Mouse (Mus musculus): ENCODE results near the gene Kitl.

Kitl gene

DNA sequence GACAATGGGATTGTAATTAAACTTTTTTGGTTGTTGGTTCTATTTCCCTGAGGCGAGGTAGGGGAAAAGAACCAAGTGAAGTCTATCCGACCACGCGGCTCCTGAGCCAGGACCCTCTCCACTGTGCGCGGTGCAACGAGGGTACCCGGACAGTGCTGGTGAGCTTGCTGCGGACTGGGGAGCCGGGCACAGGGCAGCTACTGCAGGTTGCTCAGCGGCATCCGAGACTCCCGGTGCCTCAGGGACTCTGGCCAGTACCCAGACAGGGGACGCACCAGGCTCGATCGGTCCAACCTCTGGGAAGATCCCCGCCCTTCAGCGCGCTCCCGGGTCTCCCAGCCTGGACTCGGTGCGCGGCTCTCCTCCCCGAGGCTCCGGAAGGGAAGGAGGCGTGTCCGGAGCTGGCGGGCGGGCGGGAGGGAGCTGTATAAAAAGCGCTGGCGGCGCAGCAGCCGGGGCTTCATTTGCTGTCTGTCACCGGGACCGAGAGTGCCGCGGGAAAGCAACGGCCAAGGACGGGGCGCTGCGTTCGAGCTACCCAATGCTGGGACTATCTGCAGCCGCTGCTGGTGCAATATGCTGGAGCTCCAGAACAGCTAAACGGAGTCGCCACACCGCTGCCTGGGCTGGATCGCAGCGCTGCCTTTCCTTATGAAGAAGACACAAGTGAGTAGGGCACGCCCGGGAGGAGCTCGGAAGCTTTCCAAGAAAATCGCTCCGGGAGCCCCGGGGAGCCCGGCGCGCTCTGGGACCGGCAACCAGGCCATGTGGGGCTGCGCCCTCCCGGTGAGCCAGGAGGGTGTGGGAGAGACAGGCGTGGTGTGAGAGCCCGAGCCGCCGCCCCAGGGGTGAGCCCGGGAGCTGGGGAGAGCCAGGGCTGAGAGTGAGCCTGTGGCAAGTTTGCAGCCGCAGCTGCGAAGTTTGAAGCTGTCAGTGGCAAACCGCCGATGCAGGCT lies at the start of gene Kitl:
Gene Kitl, plus strand, starts transcription at position 261 of the 956 bp plus-strand sequence.
- in situ Hi-C loops (cut with MboI; ENCODE audit: low sequenced_read_pairs), result no loop called here

DNA sequence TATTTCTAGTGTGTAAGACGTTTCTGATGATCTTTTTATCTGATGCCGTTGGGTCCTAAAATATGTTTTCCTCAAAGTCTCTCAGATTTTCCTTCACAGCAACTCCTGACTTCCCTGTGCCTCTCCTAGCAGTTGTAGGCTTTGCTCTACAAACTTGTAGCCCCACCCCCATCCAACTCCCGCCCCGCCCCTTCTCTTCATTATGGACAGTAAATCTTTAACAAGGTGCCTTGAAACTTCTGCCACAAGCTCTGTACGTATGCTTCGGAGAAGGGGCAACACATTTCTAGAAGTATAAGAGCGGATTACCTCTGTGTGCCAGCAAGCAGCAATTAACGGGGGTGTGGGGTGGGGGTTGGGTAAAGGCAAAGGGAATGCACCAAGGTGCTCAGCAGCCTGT lies 42.6 kb upstream of the Kitl start:
- in situ Hi-C loops (cut with MboI; ENCODE audit: low sequenced_read_pairs), result no loop called here

DNA sequence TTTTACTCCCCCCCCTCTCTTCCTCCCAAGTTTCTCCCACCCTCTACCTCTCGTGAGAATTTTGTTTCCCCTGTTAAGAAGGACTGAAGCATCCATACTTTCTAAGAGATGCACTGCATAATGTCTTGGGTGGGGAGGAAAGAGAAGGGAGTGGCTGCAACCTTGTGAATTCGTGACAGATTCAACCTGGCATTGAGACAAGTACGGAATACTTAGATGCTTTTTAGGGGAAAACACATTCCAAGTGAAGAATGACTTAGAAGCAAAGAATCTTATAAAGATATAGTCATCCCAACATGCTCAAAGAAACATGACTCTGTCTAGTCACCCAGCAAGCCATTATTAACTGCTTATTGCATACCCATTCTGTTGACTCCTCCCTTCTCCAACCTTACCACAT lies 35.3 kb upstream of the Kitl start:
- in situ Hi-C loops (cut with MboI; ENCODE audit: low sequenced_read_pairs), result no loop called here

DNA sequence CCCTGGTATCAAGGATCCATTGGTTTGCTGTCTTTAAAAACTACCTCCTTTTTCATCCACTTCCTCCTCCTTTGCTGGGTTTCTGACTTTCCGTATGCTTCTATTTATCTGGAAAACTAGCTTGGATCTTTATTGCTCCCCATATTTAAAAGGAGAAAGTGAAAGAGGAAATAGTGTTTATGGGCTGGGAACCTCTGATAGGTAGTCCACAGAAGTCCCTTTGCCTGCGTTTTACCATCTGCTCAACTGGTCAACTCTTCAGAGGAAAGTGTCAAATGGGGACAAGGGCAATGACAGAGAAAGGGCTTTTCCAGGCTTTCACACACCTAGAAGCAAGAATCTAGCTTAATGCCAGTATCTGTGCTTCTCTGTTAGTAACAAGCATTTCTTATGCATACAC lies 34.5 kb upstream of the Kitl start:
- in situ Hi-C loops (cut with MboI; ENCODE audit: low sequenced_read_pairs), result no loop called here

DNA sequence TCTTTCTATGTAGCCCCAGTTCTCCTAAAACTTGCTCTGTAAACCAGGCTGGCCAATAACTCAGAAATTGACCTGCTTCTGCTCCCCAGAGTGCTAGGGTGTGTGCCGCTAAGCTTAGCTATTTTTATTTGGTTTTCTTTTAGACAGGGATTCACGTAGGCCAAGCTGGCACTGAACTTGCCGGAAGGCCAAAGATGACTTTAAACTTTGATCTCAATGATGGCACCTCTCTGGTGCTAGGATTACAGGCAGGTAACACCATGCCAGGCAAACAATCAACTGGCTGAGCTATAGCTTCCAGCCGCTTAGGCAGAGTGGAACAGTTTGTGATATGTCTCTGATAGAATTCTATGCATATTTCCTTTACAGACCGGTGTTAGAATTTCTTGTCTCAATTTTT lies 33.5 kb upstream of the Kitl start:
- in situ Hi-C loops (cut with MboI; ENCODE audit: low sequenced_read_pairs), result no loop called here

DNA sequence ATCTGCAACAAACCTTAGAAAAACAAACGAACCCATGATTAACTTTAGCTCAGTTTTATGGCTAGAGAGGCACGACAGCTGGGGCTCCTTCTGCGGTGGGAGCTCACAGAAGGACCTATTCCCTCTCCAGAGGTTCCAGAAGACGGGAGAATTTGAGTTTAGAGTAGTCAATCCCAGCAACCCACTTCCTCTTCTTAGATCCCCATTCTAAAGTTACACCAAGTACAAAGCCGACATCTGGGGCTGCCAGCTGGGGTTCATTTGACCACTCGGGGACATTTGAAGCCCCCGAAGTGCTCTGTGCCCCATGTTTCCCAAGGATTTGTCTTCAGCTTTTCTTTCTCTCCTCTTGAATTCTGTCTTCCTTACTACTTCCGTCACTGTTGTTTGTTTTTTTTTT lies 28.7 kb upstream of the Kitl start:
- in situ Hi-C loops (cut with MboI; ENCODE audit: low sequenced_read_pairs), result no loop called here

DNA sequence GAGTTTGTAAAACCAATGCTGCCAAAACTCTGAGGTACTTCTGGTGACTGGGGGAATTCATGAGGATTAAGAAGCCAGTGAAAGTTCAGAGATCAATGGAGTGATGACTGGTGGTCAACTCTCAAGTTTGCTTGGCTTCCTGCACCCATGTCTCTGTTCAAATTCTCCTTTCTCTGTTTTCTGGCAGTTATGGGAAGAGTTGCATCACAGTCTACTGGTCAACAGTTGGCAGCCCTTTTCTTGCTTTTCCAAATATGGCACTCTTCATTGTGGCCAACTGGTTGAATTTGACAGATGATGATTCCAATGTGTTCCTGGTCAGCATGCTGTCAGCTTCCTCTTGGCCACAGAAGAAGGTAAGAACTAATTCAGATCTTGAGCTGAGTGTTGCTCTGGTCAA lies 25.7 kb upstream of the Kitl start:
- in situ Hi-C loops (cut with MboI; ENCODE audit: low sequenced_read_pairs), result no loop called here

DNA sequence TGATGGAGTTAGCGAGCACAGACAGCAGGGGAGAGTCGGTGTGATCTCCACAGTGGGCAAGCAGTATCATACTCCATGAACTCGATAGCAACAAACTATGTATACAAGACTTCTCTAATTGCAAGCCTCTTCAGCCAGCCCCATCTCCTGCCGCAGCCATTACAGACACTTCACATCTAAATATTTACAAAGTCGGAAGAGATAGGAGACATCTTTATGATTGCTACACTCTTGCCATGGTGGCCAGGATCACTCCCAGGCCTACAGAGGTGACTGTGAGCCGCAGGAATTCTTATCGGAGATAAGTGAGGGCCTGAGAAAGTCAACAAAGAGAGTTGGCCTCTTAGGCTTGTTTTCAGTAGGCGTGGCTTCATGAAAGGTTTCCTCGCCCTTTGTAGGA lies 23.3 kb upstream of the Kitl start:
- in situ Hi-C loops (cut with MboI; ENCODE audit: low sequenced_read_pairs), result no loop called here

DNA sequence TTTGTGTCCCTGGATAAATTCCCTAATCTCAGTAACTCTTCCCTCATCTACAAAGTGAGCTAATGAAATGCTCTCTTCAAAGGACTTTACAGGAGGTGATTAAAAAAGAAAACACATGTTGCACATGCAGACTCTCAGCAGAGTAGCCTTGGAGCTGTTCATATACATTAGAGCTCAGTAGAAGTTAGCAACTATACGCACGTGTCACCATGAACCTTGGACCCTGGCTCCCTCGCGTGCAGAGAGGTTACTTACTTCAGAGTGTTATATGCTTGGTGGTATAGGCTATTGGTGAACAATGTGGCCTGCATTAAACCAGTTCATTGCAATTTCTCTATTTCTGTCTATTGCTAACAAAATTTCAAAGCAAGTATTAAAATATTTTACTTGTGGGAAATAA lies 14.0 kb upstream of the Kitl start:
- in situ Hi-C loops (cut with MboI; ENCODE audit: low sequenced_read_pairs), result no loop called here

DNA sequence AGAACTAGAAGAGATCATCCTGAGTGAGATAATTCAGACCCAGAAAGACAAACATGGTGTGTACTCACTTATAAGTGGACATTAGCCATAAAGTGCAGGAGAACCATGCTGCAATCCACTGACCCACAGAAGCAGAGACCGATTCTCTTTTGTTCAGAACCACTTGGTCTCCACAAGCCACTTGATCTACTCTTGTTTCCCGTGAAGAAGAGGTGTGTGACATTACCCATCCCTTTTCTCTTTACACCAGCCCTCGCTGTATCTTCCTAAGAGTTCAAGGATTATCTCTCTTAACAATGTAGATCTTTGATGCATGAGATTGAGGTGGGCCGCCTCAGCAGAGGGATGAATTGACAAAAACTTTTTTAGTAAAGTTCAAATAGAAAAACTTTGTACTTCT lies 11.6 kb upstream of the Kitl start:
- in situ Hi-C loops (cut with MboI; ENCODE audit: low sequenced_read_pairs), result no loop called here

DNA sequence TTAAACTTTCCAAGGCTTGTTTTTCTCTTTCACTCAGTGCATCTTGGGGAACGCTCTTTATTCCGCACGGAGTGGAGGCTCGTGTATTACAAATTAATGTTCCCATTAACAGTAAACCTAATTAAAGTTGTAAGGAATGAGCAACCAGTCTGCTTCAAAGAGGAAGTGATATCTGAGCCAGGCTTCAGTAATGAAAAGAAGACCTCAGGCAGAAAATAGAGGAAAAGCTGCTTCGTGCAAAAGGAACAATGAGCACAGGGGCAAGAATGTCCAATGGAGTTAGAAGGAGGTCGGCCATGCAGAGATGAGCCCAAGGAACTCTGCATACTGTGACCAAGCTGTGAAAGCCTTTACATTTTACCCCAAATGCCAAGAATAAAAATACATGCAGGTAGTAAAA lies 5.7 kb upstream of the Kitl start:
- in situ Hi-C loops (cut with MboI; ENCODE audit: low sequenced_read_pairs), result no loop called here

DNA sequence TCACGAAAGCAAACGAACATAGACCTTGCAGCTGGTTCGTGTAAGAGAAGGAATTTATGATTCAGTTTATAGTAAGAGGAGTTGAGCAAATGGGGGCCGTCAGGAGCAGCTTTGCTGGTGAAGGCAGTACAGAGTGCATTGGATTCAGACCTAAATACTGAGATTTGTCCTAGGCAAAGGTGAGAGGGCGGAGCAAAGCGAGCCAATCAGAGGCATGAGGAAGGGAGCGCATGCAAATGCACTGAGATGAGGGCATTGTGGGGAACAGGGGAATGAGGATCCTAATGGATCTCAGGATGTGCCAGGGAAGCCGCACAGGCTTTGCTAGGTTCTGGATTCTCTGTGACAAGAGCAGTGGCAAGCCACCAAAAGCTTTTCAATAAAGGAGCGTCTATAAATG lies 5.1 kb upstream of the Kitl start:
- in situ Hi-C loops (cut with MboI; ENCODE audit: low sequenced_read_pairs), result no loop called here

DNA sequence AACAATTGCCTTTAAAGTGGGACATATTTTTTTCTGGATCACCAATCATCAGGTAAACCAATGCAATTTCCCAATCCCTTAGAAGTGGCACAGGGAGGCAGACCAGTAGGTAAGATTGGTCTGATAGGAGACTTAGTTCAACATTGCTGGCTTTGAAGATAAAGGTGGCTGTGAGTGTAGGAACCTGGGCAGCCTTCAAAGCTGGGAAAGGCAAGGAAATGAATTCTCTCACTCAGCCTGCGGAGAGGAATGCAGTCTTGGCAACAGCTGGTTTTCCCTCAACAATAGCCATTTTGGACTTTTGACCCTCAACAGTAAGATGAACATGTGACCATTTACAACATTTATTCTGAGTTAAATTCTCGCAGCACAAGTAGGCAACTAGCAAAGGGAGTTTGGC lies 1.3 kb upstream of the Kitl start:
- in situ Hi-C loops (cut with MboI; ENCODE audit: low sequenced_read_pairs), result no loop called here

DNA sequence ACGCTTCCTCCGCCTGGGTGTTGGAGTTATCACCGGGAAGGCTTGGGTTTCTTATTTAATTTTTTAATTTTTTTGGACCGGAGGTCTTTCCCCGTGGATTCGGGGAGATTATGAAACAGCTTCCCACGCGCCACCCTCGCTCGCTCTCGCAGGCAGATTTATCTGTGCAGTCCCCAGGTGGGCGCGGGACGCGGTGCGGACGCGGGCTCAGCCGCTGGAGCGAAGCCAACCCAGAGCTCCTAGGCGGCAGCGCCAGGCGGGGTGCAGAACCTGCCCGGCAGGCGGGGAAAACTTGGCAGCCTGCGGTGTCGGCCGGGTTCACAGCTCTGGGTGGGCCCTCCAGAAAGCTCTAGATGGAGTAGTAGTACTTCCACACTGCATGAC lies 888 bp downstream of the Kitl start:
- in situ Hi-C loops (cut with MboI; ENCODE audit: low sequenced_read_pairs), result no loop called here

DNA sequence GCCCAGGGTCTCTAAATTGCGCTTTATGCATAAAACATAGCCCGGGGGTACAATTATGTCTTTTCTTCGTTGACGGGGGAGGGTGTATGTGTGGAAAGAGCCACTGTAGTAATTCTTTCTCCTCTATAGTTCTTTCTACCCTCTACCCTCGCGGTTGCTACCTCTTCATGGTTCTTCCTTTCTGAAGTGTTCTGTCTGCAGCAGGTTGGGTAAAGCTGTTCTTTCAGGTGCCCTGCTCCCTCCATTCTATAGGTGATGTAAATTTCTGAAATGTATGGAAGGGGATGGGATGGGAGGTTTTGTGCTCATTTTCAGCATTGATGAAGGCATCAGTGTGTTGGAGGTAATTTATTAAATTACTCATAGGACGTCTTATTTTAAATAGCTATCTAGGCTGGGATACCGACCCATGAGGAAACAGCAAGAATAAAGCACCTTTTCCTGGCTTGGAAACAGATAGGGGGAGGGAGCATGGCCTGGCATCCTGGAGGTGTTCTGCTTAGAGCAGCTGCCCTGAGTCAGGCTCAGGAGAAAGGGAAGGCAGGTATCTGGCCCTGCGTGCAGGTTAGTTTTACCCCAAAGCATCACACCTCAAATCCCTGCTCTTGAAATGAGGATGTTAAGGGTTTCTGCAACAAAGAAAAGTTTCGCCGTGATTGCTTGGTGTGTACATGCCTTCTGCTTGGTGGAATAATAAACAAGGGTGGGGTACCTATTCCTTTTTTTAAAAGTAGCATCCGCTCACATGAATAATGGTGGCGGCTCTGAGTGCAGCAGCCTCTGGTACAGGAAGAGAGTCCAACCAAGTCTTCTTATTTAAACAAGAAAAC lies 1.7 kb downstream of the Kitl start:
- in situ Hi-C loops (cut with MboI; ENCODE audit: low sequenced_read_pairs), result no loop called here

DNA sequence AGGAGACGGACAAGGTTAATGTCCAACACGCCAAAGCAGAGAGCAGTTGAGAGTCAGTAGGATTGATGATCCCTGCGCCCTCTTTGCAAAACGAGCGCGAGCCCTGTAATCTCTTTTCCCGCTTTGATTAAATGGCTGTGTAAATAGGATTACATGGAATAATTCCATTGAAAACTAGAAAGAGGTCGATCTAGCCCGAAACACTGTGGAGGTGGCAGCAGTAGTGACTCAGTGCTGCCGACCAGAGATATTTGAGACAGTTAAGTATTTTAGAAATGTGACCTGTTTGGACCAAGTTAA lies 2.3 kb downstream of the Kitl start:
- in situ Hi-C loops (cut with MboI; ENCODE audit: low sequenced_read_pairs), result no loop called here

DNA sequence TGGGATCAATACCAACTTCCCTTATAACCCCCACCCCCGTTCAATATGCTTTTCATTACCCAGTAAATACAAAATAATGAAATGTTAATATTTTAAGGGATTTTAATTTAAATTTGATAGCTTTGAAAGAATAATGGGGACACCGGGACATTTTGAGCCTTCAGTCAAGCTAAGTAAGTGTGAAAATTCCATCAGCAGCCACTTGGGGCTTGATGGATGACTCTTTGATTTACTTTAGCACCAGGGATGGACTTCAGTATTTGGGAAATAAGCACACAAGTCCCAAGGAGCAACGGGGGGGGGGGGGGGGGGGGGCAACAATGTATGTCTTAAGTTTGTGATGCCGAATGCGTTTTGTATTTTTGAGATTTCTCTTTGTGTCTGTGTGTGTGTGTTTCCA lies 3.1 kb downstream of the Kitl start:
- in situ Hi-C loops (cut with MboI; ENCODE audit: low sequenced_read_pairs), result no loop called here

DNA sequence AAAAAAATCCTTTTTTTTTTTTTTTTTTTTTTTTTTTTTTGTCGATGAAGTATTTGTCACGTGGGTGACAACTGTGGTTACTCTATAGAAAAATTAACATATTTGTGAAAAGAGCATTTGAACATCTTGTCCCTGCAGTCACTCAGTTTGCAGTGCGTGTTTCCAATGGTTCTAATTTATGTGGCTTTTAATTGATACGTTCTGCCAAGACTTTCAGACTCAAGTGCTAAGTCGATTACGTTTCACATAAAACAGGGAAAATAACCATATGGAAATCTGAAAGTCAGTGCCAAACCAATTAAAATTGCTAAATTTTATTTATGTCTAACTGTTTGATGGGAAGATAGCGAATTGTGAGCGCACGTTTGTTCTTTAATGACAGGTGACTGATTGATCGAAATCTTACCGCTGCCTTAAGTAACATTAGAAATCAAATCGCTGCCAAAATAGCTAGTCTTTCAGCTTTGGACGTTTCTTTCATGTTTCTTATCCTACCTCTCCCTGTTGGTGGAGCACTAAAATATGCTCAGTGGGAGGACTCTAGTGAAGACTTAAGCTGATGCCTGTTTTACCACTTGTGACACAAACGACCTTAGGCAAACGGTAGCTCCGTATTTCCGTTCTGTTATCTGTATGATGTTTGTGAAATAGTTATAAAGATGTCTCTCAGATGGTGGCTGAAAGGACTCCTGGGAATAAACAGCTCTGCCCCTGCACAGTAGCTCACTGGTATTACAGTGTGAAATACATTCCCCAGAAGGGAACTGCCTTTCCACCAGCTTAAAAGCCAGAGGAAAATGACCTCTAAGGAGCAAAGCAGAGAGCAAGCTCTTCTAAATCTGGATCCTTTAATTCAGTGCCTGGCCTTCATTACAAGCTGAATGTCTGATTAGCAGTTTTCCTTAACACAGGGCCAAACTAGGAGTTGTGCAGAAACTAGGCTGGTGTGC lies 4.1 kb downstream of the Kitl start:
- in situ Hi-C loops (cut with MboI; ENCODE audit: low sequenced_read_pairs), result no loop called here

DNA sequence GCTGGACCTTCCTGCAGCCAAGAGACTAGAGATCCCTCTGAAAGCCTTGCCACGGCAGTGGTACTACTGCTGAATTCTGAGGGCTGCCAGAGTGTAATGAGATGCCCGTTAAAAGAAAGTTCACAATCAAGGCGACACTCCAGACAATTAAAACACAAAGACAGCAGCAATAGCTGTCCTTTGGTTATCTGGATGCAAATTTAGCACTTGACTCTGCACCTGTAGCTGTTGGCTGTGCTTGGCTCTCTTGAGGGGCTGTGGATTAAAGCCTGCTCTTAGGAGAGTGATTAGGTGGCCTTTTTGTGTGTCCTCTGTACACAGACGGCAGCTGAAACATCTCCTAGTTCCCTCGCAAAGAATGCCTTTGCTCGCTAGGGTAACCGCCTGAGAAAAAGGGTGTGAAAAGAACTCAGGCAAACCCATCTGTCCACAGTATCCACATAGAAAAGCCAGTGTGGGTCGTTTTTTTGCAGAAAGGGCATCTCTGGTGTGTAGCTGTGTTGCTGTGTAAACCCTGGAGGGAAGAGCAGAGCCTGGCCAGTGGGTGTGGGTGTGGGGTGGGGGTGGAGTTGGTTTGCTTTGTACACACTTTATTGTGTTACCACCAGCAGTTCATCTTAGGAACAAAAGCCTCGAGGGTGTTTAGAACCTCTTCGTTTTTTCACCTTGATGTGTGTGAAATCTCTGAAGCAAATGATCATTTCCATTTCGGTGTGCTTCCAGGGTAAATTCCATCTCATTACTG lies 6.8 kb downstream of the Kitl start:
- in situ Hi-C loops (cut with MboI; ENCODE audit: low sequenced_read_pairs), result no loop called here

DNA sequence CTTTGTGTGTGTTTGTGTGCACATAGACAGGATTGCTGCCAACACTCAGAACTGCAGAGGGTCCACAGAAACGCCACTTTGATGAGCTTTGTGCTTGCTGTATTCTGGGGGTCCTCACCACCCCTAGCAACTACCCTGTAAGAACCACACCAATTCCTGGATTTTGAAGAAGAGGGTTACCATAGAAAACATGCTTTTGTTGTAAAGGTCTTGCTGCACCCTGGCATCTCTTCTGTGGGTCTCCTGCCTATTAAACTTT lies 7.3 kb downstream of the Kitl start:
- in situ Hi-C loops (cut with MboI; ENCODE audit: low sequenced_read_pairs), result no loop called here

DNA sequence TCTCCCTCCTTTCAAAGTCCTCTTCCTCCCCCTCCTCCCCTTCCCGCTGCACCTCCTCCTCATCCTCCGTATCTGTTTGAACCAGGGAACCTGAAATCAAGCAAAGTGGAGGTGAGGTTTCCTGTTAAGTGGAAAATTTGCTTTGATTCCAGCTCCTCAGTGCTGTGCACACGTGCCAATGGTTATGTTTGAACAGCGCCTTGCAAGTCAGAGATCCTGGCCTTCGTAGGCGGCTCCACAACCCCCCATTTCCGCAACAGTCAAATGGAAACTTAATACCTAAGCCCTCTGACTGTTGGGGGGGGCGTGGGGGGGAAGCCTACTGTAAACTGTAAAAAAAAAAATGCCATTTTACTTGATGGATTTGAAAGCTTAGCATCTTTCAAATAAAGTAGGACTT lies 10.2 kb downstream of the Kitl start:
- in situ Hi-C loops (cut with MboI; ENCODE audit: low sequenced_read_pairs), result no loop called here
